Mouse (Mus musculus) left cerebral cortex, adult 18-20 months (tissue): Measurements from ENCODE around the gene Prpf6. TPM values are rescaled to one million over a fixed set of nuclear protein-coding genes. Genes with fewer than 3 reads are reported as not detected.
A peak's percentile ranks its signal among the peaks of the same experiment; 100 is the strongest.

Experiments used
- DNase-seq, 2 experiments: peaks; one replicate each; pipeline ENCODE4 v3.0.0; 2021 to 2022; ENCODE audit warnings: low spot score in 2 of 2, mixed read lengths in 1 of 2
- long read RNA-seq, 2 experiments: library from polyadenylated mRNA; stranded (forward); transcript quantifications; one replicate each; pipeline ENCODE4 v2.0.0; 2021
- total RNA-seq, 2 experiments: library from RNA; stranded (reverse); gene quantifications; 2 replicates each; pipeline ENCODE4 v1.2.3; 2021

The Prpf6 gene
- 10 to 100 TPM; 57.5 to 60.3 TPM for total RNA-seq
- long read RNA-seq, experiment 1, transcript Prpf6-201 (21 exons, 3,054 nt): major isoform, 43 of 65 reads
- long read RNA-seq, experiment 1, partial matches to known transcripts: 12 of 65 reads
- long read RNA-seq, experiment 1, other reads (novel, unspliced or antisense): 9 of 65 reads
- long read RNA-seq, experiment 2, transcript Prpf6-201 (21 exons, 3,054 nt): major isoform, 22 of 30 reads
- long read RNA-seq, experiment 2, partial matches to known transcripts: 3 of 30 reads
- long read RNA-seq, experiment 2, other reads (novel, unspliced or antisense): 5 of 30 reads

DNA sequence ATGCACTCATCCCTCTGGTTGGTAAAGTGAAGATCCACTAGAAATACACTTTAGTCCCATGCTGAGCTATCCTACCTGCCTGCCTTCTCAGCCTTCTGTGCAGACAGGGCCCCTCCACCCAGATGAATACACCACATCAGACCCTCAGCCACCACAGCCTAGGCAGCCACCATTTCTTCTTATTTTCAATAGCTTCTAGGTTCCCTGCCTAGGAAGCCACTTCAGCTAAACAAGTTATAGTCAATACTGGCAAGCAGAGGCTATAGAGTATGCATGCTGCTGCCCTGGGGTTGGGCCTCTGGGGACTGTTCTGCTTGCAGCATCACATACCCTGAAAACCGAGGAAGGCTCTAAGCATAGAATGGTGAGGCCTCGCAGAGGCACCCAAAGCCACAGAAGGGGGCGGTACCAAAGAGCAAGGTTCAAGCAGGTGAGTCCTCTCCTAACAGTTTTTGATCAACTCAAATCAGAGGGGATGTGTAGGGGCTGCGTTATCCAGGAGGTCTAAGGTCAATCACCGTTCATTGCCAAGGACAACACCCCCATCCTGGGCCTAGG, at the start of gene Prpf6:
Gene Prpf6, plus strand, starts transcription at position 341 of the 558 bp plus-strand sequence.
- DNase-seq: no peak

GRCm38 (mm10) chr2:181546142-181546541, 45.5 kb upstream of the Prpf6 start:
- no peak for DNase-seq

DNA sequence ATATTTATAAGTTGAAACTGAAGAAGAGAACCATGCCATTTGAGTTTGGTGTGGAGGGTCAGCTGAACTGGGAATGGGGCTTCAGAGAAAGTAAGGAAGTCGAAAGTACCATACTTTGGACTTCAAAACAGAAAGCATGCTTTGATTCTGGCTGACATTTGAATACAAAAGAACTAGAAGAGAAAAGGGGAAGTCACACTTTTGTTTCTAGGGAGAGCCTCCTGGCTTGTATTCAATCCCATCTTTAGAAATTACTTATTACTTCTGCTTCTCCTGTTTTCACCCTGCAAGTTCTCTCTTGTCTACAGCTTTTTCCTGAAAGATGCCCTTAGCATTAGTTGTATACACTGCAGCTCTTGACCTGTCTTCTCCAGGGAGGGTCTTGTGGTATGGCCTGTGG, 43.4 kb upstream of the Prpf6 start:
- no peak for DNase-seq

- DNase-seq: no peak
These were observed 43.0 kb upstream of the Prpf6 start for GRCm38 (mm10) chr2:181548682-181549081.

DNA sequence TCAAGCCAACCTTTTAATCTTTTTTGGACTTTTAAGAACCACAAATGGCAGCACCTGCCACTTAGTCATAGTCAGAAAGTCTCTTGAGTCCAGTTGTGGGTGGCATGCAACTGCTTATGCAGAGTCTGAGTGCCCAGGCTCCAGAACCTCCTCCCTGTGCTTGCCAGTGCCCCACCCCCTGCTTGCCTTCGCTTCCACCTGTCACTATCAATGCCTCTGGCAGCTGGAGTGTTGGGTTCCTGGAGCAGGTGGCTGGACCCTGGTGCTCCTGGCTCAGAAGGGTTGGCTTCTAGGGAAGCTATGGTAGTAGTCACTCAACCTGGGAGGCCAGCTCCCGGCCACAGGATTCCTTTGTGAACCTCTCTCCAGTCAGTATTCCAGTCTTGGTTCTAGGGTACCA, 41.4 kb upstream of the Prpf6 start:
- no peak for DNase-seq

DNA sequence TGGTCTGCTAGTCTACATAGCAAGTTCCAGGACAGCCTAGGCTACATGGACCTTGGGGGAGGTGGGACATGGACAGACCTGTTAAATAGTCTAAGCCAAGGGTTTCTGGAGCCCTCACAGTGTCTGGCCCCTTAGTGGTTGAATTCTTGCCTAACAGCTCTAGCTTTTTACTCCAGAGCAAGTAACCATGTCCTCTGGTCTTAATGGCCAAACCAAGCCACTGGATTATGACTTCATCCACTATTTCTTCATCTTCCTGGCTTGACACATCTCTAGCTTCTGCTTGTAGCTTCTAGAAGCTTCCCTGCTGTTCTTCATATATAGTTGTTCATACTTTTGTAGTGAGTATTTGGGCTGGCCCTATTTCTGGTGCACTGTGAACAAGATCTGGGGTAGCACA, 37.9 kb upstream of the Prpf6 start:
- no peak for DNase-seq

- no peak for DNase-seq
These were observed 24.3 kb upstream of the Prpf6 start for GRCm38 (mm10) chr2:181567338-181567737.

DNA sequence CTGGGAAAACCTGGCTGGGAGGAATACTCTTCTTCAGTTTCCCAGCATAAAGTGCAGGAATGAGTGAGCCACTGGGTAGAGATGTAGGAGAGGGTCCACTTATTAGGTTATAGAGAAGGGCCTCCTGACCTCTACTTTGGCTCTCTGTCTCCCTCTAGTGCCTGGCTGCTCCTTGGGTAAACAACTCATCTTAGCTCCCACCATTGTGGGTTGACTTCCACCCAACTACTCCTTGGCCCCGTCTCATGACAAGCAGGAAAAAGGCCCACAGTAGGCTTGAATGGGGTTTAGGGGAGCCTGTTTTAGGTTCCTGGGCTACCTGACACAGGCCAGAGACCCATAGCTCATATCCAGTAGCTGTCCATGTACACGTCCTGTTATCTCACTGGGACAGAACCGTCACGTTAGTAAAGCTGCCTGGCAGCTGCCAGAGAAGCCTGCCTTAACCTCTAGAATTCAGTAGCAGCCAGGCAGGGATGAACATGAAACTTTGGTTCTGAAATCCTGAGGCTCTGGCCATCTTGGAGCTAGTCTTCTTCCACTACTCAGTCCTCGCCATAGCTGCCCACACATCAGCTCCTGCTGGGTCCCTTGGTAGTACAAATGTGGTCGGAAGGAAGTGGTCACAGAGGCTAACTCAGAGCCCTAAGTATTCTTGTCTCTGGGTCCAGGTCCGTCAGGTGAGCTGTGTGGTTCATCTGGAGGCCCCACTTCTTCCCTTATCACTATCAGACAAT, 23.2 kb upstream of the Prpf6 start:
- no peak for DNase-seq

DNA sequence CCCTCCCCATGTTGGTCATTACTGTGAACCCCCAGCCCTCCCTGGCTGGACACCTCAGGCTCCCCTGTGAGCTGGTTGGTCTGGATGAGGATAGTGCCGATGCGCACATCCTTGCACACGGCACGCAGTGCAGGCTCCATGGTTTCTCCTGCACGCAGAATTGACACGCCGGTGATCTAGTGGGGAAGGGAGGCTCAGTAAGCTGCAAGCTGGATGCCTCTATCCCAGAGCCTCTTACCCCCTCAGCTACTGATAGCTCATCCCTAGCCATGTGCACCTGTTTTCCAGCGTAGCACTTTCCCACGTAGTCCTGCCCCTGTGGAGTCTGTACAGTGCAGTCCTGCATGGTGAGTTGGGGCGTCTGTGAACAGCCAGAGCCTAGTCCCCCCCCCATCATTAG, 21.8 kb upstream of the Prpf6 start:
- no peak for DNase-seq

- DNase-seq: no peak
These were observed 21.3 kb upstream of the Prpf6 start for GRCm38 (mm10) chr2:181570375-181570774.

GRCm38 (mm10) chr2:181570921-181571595, 20.6 kb upstream of the Prpf6 start:
- peak; percentile 26 to 60 for DNase-seq

GRCm38 (mm10) chr2:181571941-181572670, 19.6 kb upstream of the Prpf6 start:
- DNase-seq: no peak

GRCm38 (mm10) chr2:181572921-181573920, 18.4 kb upstream of the Prpf6 start:
- DNase-seq: no peak

- DNase-seq: no peak
These were observed 17.7 kb upstream of the Prpf6 start for GRCm38 (mm10) chr2:181573961-181574360.

DNA sequence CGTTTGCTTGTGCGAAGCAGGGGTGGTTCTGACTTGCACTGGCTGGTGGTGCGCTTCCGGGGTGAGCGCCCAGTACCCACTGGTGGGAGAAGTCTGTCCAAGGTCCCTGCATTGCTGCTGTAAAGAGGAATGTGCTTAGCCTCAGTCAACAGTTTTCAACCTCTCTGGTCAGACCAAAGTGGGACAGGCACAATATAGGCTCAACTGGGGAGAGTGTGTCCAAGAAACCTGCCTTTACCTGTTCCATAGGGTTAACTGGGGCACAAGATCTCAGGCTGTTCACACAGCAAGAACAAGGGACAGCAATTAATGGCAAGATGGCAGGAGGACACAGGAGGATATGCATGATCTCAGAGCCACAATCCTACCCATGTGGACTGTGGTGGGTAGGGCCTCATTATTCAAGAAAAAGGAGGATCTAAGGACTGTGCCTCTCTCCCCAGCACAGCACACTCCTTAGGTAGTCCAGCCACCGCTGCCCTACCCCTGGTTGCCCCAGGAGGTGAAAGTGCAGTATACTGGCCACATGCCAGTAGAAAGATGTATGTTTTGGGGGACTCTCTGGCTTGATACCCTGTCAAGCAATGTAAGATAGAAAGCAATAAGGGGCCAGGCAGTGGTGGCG, 16.6 kb upstream of the Prpf6 start:
- DNase-seq: no peak

- DNase-seq: no peak
These were observed 15.1 kb upstream of the Prpf6 start for GRCm38 (mm10) chr2:181576613-181577012.

DNA sequence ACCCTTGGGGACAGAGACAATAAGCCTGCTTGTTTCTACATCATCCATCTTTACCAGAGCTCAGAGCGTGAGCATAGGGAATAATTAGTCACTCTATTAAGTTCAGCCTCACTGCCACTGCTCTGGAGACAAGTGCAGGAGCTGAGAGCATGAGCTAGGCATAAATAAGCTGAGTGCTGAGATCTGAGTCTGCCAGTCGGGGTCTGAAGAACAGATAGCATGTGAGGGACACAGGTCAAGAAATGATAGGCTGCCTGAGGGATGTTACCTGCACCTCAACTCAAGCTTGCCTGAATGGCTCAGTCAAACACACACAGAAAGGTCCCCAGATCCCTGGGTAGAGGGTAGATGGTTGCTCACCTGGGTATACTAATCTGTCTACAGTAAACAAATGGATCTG, 14.5 kb upstream of the Prpf6 start:
- no peak for DNase-seq

- DNase-seq: no peak
These were observed 13.6 kb upstream of the Prpf6 start for GRCm38 (mm10) chr2:181577981-181578581.
